Mouse (Mus musculus): ENCODE measurements at regions not wholly inside any gene's neighbourhood (a gene's known extent, or its start where the extent isn't known, plus 50 kb on each side); places are given as distances from the start of the nearest gene placed in this dataset.

GRCm38 (mm10) chr3:21218936-21219335, 852.0 kb upstream of the Agtr1b start:
- Histone ChIP-seq H3K36me3 (ENCODE audit: control insufficient read depth, insufficient read depth, low read length) (no peaks in the 10 kb centered on the region), H3K27me3 (ENCODE audit: control insufficient read depth, insufficient read depth, low read depth, low read length) (no peaks in the 10 kb centered on the region), H3K4me2 (ENCODE audit: low read length) (no peak overlapping the region), H3K4me1 (ENCODE audit: control insufficient read depth, insufficient read depth, low read length) (no peaks in the 10 kb centered on the region), H3K9ac (ENCODE audit: low read depth, low read length) (no peak overlapping the region), H3K9me3 (replicated peaks; ENCODE audit: control insufficient read depth, low read length, poor library complexity, severe bottlenecking) (no peaks in the 10 kb centered on the region), H3K4me3 (ENCODE audit: low read depth, low read length) (no peak overlapping the region), H3K27ac (ENCODE audit: low read length) (no peak overlapping the region)
- ATAC-seq = no peak
- WGBS = 89% methylated on average over 1 of the region's 1 CpGs

GRCm38 (mm10) chr3:21241184-21241583, 835.3 kb upstream of the Tbl1xr1 start:
- Histone ChIP-seq H3K27me3 (ENCODE audit: control insufficient read depth, insufficient read depth, low read depth, low read length) (no peaks in the 10 kb centered on the region), H3K4me1 (ENCODE audit: control insufficient read depth, insufficient read depth, low read length) (no peaks in the 10 kb centered on the region), H3K9me3 (replicated peaks; ENCODE audit: control insufficient read depth, low read length, poor library complexity, severe bottlenecking) (no peaks in the 10 kb centered on the region), H3K36me3 (ENCODE audit: control insufficient read depth, insufficient read depth, low read length) (no peaks in the 10 kb centered on the region), H3K27ac (ENCODE audit: low read length) (no peak overlapping the region), H3K9ac (ENCODE audit: low read depth, low read length) (no peak overlapping the region), H3K4me2 (ENCODE audit: low read length) (no peak overlapping the region), H3K4me3 (ENCODE audit: low read depth, low read length) (no peak overlapping the region)
- no peak for ATAC-seq
- 88% methylated on average over 2 of the region's 2 CpGs for WGBS

- 95% methylated on average over 1 of the region's 1 CpGs for WGBS
- no peaks in the 10 kb centered on the region for H3K36me3 ChIP-seq (ENCODE audit: control insufficient read depth, insufficient read depth, low read length)
- H3K9ac ChIP-seq (ENCODE audit: low read depth, low read length) = no peak overlapping the region
- no peak overlapping the region for H3K27ac ChIP-seq (ENCODE audit: low read length)
- H3K4me2 ChIP-seq (ENCODE audit: low read length) = no peak overlapping the region
- no peak overlapping the region for H3K4me3 ChIP-seq (ENCODE audit: low read depth, low read length)
- no peaks in the 10 kb centered on the region for H3K4me1 ChIP-seq (ENCODE audit: control insufficient read depth, insufficient read depth, low read length)
- ATAC-seq = no peak
- no peaks in the 10 kb centered on the region for H3K9me3 ChIP-seq (replicated peaks; ENCODE audit: control insufficient read depth, low read length, poor library complexity, severe bottlenecking)
- no peaks in the 10 kb centered on the region for H3K27me3 ChIP-seq (ENCODE audit: control insufficient read depth, insufficient read depth, low read depth, low read length)
These were observed 820.2 kb upstream of the Tbl1xr1 start for GRCm38 (mm10) chr3:21256129-21256760.

GRCm38 (mm10) chr3:21263317-21263716, 813.1 kb upstream of the Tbl1xr1 start:
- H3K4me3 ChIP-seq (ENCODE audit: low read depth, low read length) = no peak overlapping the region
- no peaks in the 10 kb centered on the region for H3K36me3 ChIP-seq (ENCODE audit: control insufficient read depth, insufficient read depth, low read length)
- H3K9ac ChIP-seq (ENCODE audit: low read depth, low read length) = no peak overlapping the region
- no peaks in the 10 kb centered on the region for H3K27me3 ChIP-seq (ENCODE audit: control insufficient read depth, insufficient read depth, low read depth, low read length)
- H3K9me3 ChIP-seq (replicated peaks; ENCODE audit: control insufficient read depth, low read length, poor library complexity, severe bottlenecking) = no peaks in the 10 kb centered on the region
- no peak for ATAC-seq
- no peak overlapping the region for H3K4me2 ChIP-seq (ENCODE audit: low read length)
- no peak overlapping the region for H3K27ac ChIP-seq (ENCODE audit: low read length)
- 96% methylated on average over 2 of the region's 2 CpGs for WGBS
- no peaks in the 10 kb centered on the region for H3K4me1 ChIP-seq (ENCODE audit: control insufficient read depth, insufficient read depth, low read length)

GRCm38 (mm10) chr3:21265491-21265890, 811.0 kb upstream of the Tbl1xr1 start:
- no peaks in the 10 kb centered on the region for H3K4me1 ChIP-seq (ENCODE audit: control insufficient read depth, insufficient read depth, low read length)
- no peaks in the 10 kb centered on the region for H3K27me3 ChIP-seq (ENCODE audit: control insufficient read depth, insufficient read depth, low read depth, low read length)
- H3K9ac ChIP-seq (ENCODE audit: low read depth, low read length) = no peak overlapping the region
- no peak overlapping the region for H3K4me2 ChIP-seq (ENCODE audit: low read length)
- no peak for ATAC-seq
- WGBS = 84% methylated on average over 2 of the region's 2 CpGs
- H3K27ac ChIP-seq (ENCODE audit: low read length) = no peak overlapping the region
- H3K9me3 ChIP-seq (replicated peaks; ENCODE audit: control insufficient read depth, low read length, poor library complexity, severe bottlenecking) = no peaks in the 10 kb centered on the region
- H3K4me3 ChIP-seq (ENCODE audit: low read depth, low read length) = no peak overlapping the region
- no peaks in the 10 kb centered on the region for H3K36me3 ChIP-seq (ENCODE audit: control insufficient read depth, insufficient read depth, low read length)

GRCm38 (mm10) chr3:21268429-21269129, 807.9 kb upstream of the Tbl1xr1 start:
- 88% methylated on average over 7 of the region's 7 CpGs for WGBS
- no peaks in the 10 kb centered on the region for H3K27me3 ChIP-seq (ENCODE audit: control insufficient read depth, insufficient read depth, low read depth, low read length)
- H3K9ac ChIP-seq (ENCODE audit: low read depth, low read length) = no peak overlapping the region
- no peak overlapping the region for H3K4me2 ChIP-seq (ENCODE audit: low read length)
- no peaks in the 10 kb centered on the region for H3K4me1 ChIP-seq (ENCODE audit: control insufficient read depth, insufficient read depth, low read length)
- no peaks in the 10 kb centered on the region for H3K9me3 ChIP-seq (replicated peaks; ENCODE audit: control insufficient read depth, low read length, poor library complexity, severe bottlenecking)
- no peak overlapping the region for H3K27ac ChIP-seq (ENCODE audit: low read length)
- no peaks in the 10 kb centered on the region for H3K36me3 ChIP-seq (ENCODE audit: control insufficient read depth, insufficient read depth, low read length)
- no peak for ATAC-seq
- no peak overlapping the region for H3K4me3 ChIP-seq (ENCODE audit: low read depth, low read length)

- ATAC-seq = no peak
- no peak overlapping the region for H3K9ac ChIP-seq (ENCODE audit: low read depth, low read length)
- H3K36me3 ChIP-seq (ENCODE audit: control insufficient read depth, insufficient read depth, low read length) = no peaks in the 10 kb centered on the region
- no peak overlapping the region for H3K27ac ChIP-seq (ENCODE audit: low read length)
- no peaks in the 10 kb centered on the region for H3K4me1 ChIP-seq (ENCODE audit: control insufficient read depth, insufficient read depth, low read length)
- no peak overlapping the region for H3K4me3 ChIP-seq (ENCODE audit: low read depth, low read length)
- no peaks in the 10 kb centered on the region for H3K27me3 ChIP-seq (ENCODE audit: control insufficient read depth, insufficient read depth, low read depth, low read length)
- WGBS = 87% methylated on average over 2 of the region's 2 CpGs
- H3K9me3 ChIP-seq (replicated peaks; ENCODE audit: control insufficient read depth, low read length, poor library complexity, severe bottlenecking) = no peaks in the 10 kb centered on the region
- no peak overlapping the region for H3K4me2 ChIP-seq (ENCODE audit: low read length)
These were observed 807.4 kb upstream of the Tbl1xr1 start for GRCm38 (mm10) chr3:21269130-21269440.

GRCm38 (mm10) chr3:21270788-21271187, 805.7 kb upstream of the Tbl1xr1 start:
- no peak overlapping the region for H3K27ac ChIP-seq (ENCODE audit: low read length)
- no peak overlapping the region for H3K4me2 ChIP-seq (ENCODE audit: low read length)
- H3K9me3 ChIP-seq (replicated peaks; ENCODE audit: control insufficient read depth, low read length, poor library complexity, severe bottlenecking) = no peaks in the 10 kb centered on the region
- no peak overlapping the region for H3K4me3 ChIP-seq (ENCODE audit: low read depth, low read length)
- ATAC-seq = no peak
- WGBS = 86% methylated on average over 3 of the region's 3 CpGs
- H3K9ac ChIP-seq (ENCODE audit: low read depth, low read length) = no peak overlapping the region
- no peaks in the 10 kb centered on the region for H3K4me1 ChIP-seq (ENCODE audit: control insufficient read depth, insufficient read depth, low read length)
- H3K27me3 ChIP-seq (ENCODE audit: control insufficient read depth, insufficient read depth, low read depth, low read length) = no peaks in the 10 kb centered on the region
- no peaks in the 10 kb centered on the region for H3K36me3 ChIP-seq (ENCODE audit: control insufficient read depth, insufficient read depth, low read length)

- no peaks in the 10 kb centered on the region for H3K36me3 ChIP-seq (ENCODE audit: control insufficient read depth, insufficient read depth, low read length)
- ATAC-seq = no peak
- H3K27me3 ChIP-seq (ENCODE audit: control insufficient read depth, insufficient read depth, low read depth, low read length) = no peaks in the 10 kb centered on the region
- H3K4me2 ChIP-seq (ENCODE audit: low read length) = no peak overlapping the region
- no peak overlapping the region for H3K9ac ChIP-seq (ENCODE audit: low read depth, low read length)
- no peaks in the 10 kb centered on the region for H3K4me1 ChIP-seq (ENCODE audit: control insufficient read depth, insufficient read depth, low read length)
- 83% methylated on average over 4 of the region's 4 CpGs for WGBS
- H3K27ac ChIP-seq (ENCODE audit: low read length) = no peak overlapping the region
- H3K4me3 ChIP-seq (ENCODE audit: low read depth, low read length) = no peak overlapping the region
- no peaks in the 10 kb centered on the region for H3K9me3 ChIP-seq (replicated peaks; ENCODE audit: control insufficient read depth, low read length, poor library complexity, severe bottlenecking)
These were observed 804.2 kb upstream of the Tbl1xr1 start for GRCm38 (mm10) chr3:21272219-21272618.
